In the genomic region with DNA sequence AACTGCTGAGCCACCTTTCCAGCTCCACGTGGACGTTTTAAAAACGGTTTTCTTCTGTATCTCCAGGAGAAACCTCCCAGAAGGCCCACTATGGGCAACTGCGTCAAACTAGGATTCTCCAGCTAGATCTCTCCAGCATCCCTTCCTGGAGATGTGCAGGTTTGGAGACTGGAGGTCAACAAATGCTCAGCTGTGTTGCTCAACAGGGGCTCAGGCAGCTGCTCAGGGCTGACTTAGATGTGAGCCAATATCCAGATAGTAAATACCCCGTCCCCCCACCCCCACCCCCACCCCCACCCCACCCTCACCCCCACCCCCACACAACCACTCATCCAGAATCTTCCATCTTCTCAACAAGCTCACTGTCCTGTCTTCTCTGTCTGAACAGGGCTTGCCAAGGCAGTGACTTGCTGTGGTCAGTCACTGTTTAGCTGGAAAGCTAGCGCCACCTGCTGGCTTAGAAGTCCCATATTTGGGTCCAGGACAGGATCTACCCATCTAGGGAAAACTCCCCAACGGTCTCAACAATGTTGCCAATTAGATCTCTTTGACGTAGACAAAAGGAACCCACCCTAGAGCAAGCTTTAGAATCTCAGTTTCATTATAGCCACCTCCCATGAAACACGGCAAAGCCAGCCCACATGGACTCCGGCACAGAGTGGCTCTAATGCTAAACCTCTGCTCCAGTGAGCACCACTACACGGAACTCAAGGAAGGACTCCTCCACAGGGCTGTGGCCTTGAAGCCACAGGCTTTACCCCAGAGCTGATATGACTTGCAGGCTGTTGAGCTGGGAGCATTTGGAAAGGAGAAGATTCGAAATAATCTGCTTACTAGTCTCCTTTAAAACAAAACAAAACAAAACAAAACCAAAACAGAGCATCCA, we compare ENCODE assay signal across 8 mouse cellular contexts.
DNase-seq lines count a peak whose midpoint lies in the region; ATAC-seq lines count a peak whose summit lies in the region.

No protein-coding gene starts in this region.

- WGBS in forebrain, embryonic 16.5 days: 45% methylated on average over 12 of the region's 12 CpGs

- peak; percentile 15 for DNase-seq in MN1 (ENCODE audit: low spot score)
- DNase-seq in cerebellum, adult 11 months: peak; percentile 79
- DNase-seq in heart, postnatal 4 days: peak; percentile 91
- DNase-seq in layer of hippocampus, adult 18-20 months (ENCODE audit: low spot score in 2 of 2): peak; percentile 75 to 88
- peak; percentile 77 to 84 for DNase-seq in lung, postnatal 4 days
- peak; percentile 87 to 88 for DNase-seq in right cerebral cortex, adult 2 months (ENCODE audit: low spot score in 2 of 2)
- no peak for DNase-seq in c-Kit-positive CD71-positive TER-119-positive erythroid progenitor cells, embryonic 14.5 days (ENCODE audit: low spot score)

- no peaks in the 10 kb centered on the region for H3K36me3 ChIP-seq in forebrain, embryonic 16.5 days (ENCODE audit: control insufficient read depth, insufficient read depth)

- H3K27ac ChIP-seq in forebrain, embryonic 16.5 days (ENCODE audit: low read length): no peak overlapping the region

- no peaks in the 10 kb centered on the region; the same call in 1 of the 2 replicates for H3K27me3 ChIP-seq in forebrain, embryonic 16.5 days (replicated peaks; ENCODE audit: control insufficient read depth, insufficient read depth, low read length)

- no peak overlapping the region for H3K4me2 ChIP-seq in forebrain, embryonic 16.5 days (ENCODE audit: low read length)

- H3K9ac ChIP-seq in forebrain, embryonic 16.5 days (replicated peaks; ENCODE audit: low read depth, low read length): no peak overlapping the region

- no peak overlapping the region for H3K4me3 ChIP-seq in forebrain, embryonic 16.5 days (replicated peaks; ENCODE audit: low read length)

- no peaks in the 10 kb centered on the region for H3K9me3 ChIP-seq in forebrain, embryonic 16.5 days (ENCODE audit: control insufficient read depth, low read length)

- no peaks in the 10 kb centered on the region for H3K4me1 ChIP-seq in forebrain, embryonic 16.5 days (replicated peaks; ENCODE audit: control insufficient read depth, insufficient read depth, low read length)

- ATAC-seq in forebrain, embryonic 16.5 days: peak; percentile 82
